Mouse (Mus musculus): ENCODE data around the gene Rusc2. TPM values are rescaled to one million over a fixed set of nuclear protein-coding genes. Genes with fewer than 3 reads are reported as not detected.

The Rusc2 gene
- total and polyA plus RNA-seq, 3 experiments, result 2.4 to 7.3 TPM; not detected in 1

DNA sequence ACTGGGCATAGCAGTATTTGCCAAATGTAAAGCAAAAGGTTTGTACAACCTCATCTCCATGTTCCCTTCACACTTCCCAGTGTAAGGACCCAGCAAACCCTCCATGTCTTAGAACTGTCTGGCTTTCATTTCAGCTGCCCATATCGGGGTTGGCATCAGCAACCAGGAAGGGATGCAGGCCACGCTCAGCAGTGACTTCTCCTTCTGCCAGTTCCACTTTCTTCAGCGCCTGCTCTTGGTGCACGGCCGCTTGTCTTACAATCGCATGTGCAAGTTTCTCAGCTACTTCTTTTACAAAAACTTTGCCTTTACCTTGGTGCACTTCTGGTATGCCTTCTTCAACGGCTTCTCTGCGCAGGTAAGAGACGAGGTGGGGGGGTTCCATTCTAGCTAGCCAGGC is 14.0 kb upstream of the Rusc2 start (continued):
- TF ChIP-seq MYC (IDR thresholded peaks at IDR 0.05; ENCODE audit: low read depth, low read length) (peak; percentile 65; the same call in 1 of the 2 replicates), BHLHE40 (IDR thresholded peaks at IDR 0.05; ENCODE audit: borderline replicate concordance, low read depth, low read length) (no peak)

DNA sequence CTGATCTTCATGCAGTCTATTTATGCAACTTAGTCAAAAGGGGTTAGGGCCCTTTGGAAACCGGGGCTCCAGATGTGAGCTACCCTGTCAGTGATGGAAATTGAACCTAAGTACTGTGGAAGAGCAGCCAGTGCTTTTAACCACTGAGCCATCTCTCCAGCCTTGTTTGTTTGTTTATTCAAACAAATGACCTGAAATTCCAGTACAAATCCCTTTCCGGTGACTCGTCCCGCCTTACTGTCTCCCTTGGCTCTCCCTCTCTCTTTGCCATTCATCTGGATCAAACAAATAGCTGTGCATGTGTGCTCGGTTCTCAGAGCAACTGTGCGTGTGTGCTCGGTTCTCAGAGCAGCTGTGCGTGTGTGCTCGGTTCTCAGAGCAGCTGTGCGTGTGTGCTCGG is 10.4 kb upstream of the Rusc2 start:
- Histone ChIP-seq H3K9ac (ENCODE audit: control insufficient read depth, low read depth, low read length, poor library complexity, severe bottlenecking) (no peak overlapping the region), H3K4me3 (ENCODE audit: control insufficient read depth in 1 of 2, insufficient read depth in 1 of 2, low read depth in 2 of 2, low read length in 2 of 2) (no peak overlapping the region), H3K27ac (ENCODE audit: control insufficient read depth, low read depth, low read length) (no peak overlapping the region), H3K9me3 (replicated peaks; ENCODE audit: insufficient read depth, low read length) (no peaks in the 10 kb centered on the region), H3K79me2 (ENCODE audit: control insufficient read depth, insufficient read depth, low read length, poor library complexity) (no peaks in the 10 kb centered on the region), H3K27me3 (ENCODE audit: control insufficient read depth in 1 of 2, insufficient read depth in 2 of 2, low read length in 2 of 2) (no peaks in the 10 kb centered on the region), H3K36me3 (ENCODE audit: control insufficient read depth in 1 of 2, insufficient read depth in 2 of 2, low read length in 2 of 2) (peaks cover 0 to 29% of the 10 kb centered on the region in 2 experiments; a peak in 2 of 4 replicates), H3K4me1 (ENCODE audit: control insufficient read depth in 1 of 2, insufficient read depth in 2 of 2, low read length in 2 of 2) (peaks cover 26 to 40% of the 10 kb centered on the region in 2 experiments)
- no peak for TF ChIP-seq ZKSCAN1 (IDR thresholded peaks at IDR 0.05; ENCODE audit: low read depth, low read length)
- TF ChIP-seq ZMIZ1 (IDR thresholded peaks at IDR 0.05; ENCODE audit: low read depth, low read length), result no peak
- no peak for TF ChIP-seq JUND (IDR thresholded peaks at IDR 0.05; ENCODE audit: low read depth, low read length)
- TF ChIP-seq KAT2A (conservative IDR thresholded peaks at IDR 0.05; ENCODE audit: low read depth, low read length), result no peak
- no peak for TF ChIP-seq ELF1 (IDR thresholded peaks at IDR 0.05; ENCODE audit: low read depth, low read length)
- TF ChIP-seq USF1 (IDR thresholded peaks at IDR 0.05; ENCODE audit: low read depth, low read length), result no peak
- TF ChIP-seq HCFC1 (IDR thresholded peaks at IDR 0.05; ENCODE audit: low read depth, low read length), result no peak
- TF ChIP-seq NRF1 (IDR thresholded peaks at IDR 0.05; ENCODE audit: insufficient read depth, low read depth, low read length, poor library complexity, severe bottlenecking), result no peak
- no peak for TF ChIP-seq MXI1 (IDR thresholded peaks at IDR 0.05; ENCODE audit: low read depth, low read length)
- TF ChIP-seq SIN3A (IDR thresholded peaks at IDR 0.05; ENCODE audit: low read length), result no peak
- TF ChIP-seq CHD1 (IDR thresholded peaks at IDR 0.05; ENCODE audit: low read depth, low read length), result no peak
- TF ChIP-seq MYB (IDR thresholded peaks at IDR 0.05; ENCODE audit: low read depth, low read length), result no peak
- TF ChIP-seq MAZ (IDR thresholded peaks at IDR 0.05; ENCODE audit: low read depth, low read length), result no peak
- TF ChIP-seq E2F4 (IDR thresholded peaks at IDR 0.05; ENCODE audit: borderline replicate concordance, low read depth, low read length), result no peak
- no peak for DNase-seq (ENCODE audit: low read depth, low spot score)

DNA sequence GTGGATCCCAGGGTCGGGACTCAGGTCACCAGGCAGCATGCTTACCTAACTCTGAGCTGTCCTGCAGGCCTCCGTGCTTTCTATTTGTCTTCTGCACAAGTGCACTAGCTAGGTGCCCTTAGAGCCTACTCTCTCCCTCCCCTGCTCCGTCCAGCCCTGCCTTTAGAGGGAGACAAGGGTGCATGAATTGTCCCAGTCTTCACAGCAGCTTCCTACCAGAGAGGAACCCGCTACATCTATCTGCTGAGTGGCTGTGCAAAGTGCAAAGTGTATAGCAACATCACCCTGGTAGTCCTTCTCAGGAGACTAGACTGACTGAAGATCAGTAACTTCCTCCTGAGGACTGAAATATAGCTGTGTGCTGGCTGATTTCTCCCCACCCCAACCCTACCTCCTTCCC is 9.6 kb upstream of the Rusc2 start:
- no peaks in the 10 kb centered on the region for H3K9me3 ChIP-seq (replicated peaks; ENCODE audit: insufficient read depth, low read length)
- H3K4me1 ChIP-seq (ENCODE audit: control insufficient read depth in 1 of 2, insufficient read depth in 2 of 2, low read length in 2 of 2), result peaks cover 27 to 33% of the 10 kb centered on the region in 2 experiments
- H3K79me2 ChIP-seq (ENCODE audit: control insufficient read depth, insufficient read depth, low read length, poor library complexity), result no peaks in the 10 kb centered on the region
- no peak overlapping the region for H3K9ac ChIP-seq (ENCODE audit: control insufficient read depth, low read depth, low read length, poor library complexity, severe bottlenecking)
- H3K27ac ChIP-seq (ENCODE audit: control insufficient read depth, low read depth, low read length), result peak overlapping the region; percentile 27
- peak; percentile 76 for DNase-seq (ENCODE audit: low read depth, low spot score)
- H3K27me3 ChIP-seq (ENCODE audit: control insufficient read depth in 1 of 2, insufficient read depth in 2 of 2, low read length in 2 of 2), result no peaks in the 10 kb centered on the region
- peaks cover 0 to 27% of the 10 kb centered on the region in 2 experiments; a peak in 2 of 4 replicates for H3K36me3 ChIP-seq (ENCODE audit: control insufficient read depth in 1 of 2, insufficient read depth in 2 of 2, low read length in 2 of 2)
- no peak overlapping the region for H3K4me3 ChIP-seq (ENCODE audit: control insufficient read depth in 1 of 2, insufficient read depth in 1 of 2, low read depth in 2 of 2, low read length in 2 of 2)
- TF ChIP-seq RAD21 (IDR thresholded peaks at IDR 0.05; ENCODE audit: low read depth, low read length) (peak; percentile 22), CTCF (IDR thresholded peaks at IDR 0.05 in 2 of 3, conservative IDR thresholded peaks at IDR 0.05 in 1 of 3; ENCODE audit: control insufficient read depth in 1 of 3, insufficient read depth in 1 of 3, low read depth in 2 of 3, low read length in 3 of 3, poor library complexity in 1 of 3, severe bottlenecking in 1 of 3) (peak in 2 of 3 experiments; percentile 5 to 36; a peak in 2 of 6 replicates), TCF12 (IDR thresholded peaks at IDR 0.05; ENCODE audit: low read depth, low read length) (no peak), TAL1 (IDR thresholded peaks at IDR 0.05; ENCODE audit: low read length) (no peak), SMC3 (IDR thresholded peaks at IDR 0.05; ENCODE audit: low read depth, low read length) (0 out of 2 replicates have a peak, but pooled peaks have one; percentile 3)

Data from MEL (cell line).